Mouse (Mus musculus): ENCODE measurements at regions not wholly inside any gene's neighbourhood (a gene's known extent, or its start where the extent isn't known, plus 50 kb on each side); places are given as distances from the start of the nearest gene placed in this dataset.

GRCm38 (mm10) chr5:53381492-53382199 is 84.3 kb upstream of the Rbpj start:
- no peak for DNase-seq (ENCODE audit: low spot score)

DNA sequence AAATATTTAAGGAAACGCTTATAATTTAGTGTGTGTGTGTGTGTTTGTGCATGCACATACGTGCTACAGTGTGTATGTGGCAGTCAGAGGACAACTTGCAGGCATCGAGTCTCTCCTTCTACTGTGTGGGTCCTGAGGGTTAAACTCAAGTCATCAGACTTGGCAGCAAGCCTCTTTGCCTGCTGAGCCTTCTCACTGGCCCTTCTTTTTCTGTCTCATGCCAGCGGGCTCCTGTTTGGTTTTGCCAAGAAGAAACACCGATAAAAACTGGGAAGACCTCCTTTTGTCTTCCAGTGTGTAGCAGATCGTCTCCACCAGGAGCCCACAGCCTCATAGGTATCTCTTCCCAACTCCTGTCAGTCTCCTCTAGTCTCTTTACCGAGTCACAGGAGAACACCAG is 81.9 kb upstream of the Rbpj start:
- DNase-seq (ENCODE audit: low spot score), result no peak

DNA sequence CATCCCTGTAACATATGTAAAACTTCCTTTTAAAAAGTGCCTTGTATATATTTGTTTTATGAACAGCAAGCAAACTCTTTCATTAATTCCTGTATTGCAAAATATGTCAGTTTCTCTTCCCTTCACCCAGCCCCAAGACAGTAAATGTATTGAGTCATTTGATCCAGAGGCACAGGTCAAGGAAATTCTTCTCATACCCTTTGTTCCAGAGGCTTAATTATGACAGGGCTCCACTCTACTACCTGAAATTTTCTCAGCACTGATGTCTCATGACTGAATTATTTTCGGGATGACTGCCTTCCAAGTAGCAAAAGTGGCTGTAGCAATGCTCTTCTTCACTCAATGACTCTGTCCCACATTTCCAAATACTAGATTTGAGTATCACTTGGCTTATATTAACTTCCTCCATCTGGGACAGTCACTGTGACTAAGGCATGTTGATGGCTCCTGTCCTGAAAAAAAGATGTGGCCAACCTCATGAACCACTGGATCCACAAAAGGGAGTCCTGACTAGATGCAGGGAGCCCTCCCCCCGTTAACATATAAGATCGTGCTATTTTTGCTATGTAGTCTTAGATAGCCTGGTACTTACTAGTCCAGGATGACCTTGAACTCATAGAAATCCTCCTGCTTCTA is 80.3 kb upstream of the Rbpj start:
- no peak for DNase-seq (ENCODE audit: low spot score)

DNA sequence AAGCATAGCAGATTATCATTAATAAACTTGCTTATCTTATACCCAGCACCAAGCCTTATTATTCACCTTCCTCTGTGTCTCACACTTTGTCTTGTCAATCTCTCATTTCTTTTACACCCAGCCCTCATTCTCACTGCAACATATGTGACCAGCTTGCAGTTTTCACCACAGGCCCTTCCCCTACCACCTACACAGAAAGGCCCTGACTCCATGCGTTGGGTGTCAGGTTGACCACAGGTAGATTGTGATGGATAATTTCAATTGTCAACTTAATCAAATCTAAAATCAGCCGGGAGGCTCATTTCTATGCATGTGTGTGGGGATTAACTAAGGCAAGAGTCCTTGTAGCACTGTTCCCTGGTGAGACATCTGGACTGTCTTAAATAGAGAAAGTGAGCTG is 72.4 kb upstream of the Rbpj start:
- no peak for DNase-seq (ENCODE audit: low spot score)

GRCm38 (mm10) chr5:53394560-53394959 is 71.4 kb upstream of the Rbpj start:
- no peak for DNase-seq (ENCODE audit: low spot score)

- DNase-seq (ENCODE audit: low spot score), result no peak
Measured at GRCm38 (mm10) chr5:53398428-53399058, 67.4 kb upstream of the Rbpj start.

DNA sequence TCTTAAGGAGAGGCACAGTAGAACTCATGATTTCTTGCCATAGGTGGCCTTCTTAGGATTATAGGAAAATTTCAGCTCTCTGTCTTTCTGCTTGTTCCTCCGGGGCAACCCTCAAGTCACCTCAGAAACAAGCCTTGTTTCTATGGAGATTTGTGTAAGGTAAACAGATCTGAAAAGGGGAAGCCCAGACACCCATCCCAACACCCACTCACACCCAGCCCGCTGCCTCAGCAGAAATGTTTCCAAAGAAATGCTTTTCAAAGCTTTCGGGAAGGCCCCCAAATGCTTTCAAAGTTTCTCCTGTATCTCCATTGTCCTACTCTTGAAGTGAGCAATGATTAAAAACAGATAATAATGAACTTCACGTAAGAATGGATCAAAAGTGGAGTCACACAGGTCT is 64.9 kb upstream of the Rbpj start:
- no peak for DNase-seq (ENCODE audit: low spot score)

DNA sequence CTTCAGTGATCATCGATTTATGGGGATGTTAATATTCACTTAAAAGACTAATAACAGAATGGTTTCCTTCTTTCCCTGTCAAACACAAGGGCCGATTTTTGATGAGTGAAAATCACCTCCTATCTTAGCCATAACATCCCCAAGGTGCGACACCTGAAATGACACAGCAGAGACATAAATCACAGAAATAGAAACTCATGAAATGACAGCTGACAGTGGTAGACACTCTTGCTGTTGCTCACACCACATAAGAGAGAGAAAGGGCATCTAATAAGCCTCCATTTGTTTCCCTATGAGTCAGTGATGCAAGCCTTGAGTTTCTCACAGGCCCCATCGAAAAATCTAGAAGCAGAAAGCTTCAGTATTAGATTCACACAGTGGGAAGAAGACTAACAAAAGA is 63.9 kb upstream of the Rbpj start:
- DNase-seq (ENCODE audit: low spot score), result no peak

GRCm38 (mm10) chr5:53402619-53403151 is 63.3 kb upstream of the Rbpj start:
- no peak for DNase-seq (ENCODE audit: low spot score)

- no peak for DNase-seq (ENCODE audit: low spot score)
Measured at GRCm38 (mm10) chr5:53405929-53406328, 60.0 kb upstream of the Rbpj start.

DNA sequence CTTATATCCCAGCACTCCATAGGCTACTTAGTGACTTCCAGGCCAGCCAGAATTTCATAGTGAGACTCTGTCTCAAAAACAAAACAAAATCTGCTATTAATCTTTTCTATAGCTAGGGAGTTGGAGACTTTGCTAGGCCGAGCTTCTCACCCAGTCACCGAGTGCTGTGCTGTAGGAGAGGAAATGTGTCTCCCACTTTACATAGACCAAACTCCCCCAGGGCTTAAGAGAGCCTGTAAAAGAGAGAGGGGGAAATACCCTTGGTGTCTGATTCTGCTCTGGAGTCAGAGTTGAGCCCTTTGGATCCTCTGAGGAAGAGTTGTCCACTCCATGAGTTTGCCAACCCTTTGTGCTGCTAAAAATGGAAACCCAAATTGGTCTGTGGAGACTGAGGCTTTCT is 58.3 kb upstream of the Rbpj start:
- DNase-seq (ENCODE audit: low spot score), result no peak

- DNase-seq (ENCODE audit: low spot score), result no peak
Measured at GRCm38 (mm10) chr5:53408235-53408634, 57.7 kb upstream of the Rbpj start.

DNA sequence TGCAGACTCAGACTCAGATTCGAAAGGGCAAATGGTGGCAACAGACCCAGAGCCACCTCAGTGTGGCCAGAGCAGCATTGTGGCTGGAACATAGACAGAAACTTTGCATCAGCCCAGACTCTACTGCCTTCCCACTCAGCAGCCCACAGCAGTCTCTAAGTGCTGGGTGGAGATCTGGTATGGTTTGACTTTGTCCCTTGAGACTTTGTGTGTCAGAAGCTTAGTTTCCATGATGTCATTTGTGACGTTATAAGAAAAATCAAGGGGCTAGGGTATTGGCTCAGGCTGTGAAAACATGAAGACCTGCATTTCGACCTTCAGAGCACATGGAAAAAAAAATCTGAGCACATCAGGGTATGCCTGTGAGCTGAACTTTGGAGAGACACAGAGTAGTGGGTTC is 56.2 kb upstream of the Rbpj start:
- no peak for DNase-seq (ENCODE audit: low spot score)

- DNase-seq (ENCODE audit: low spot score), result no peak
Measured at GRCm38 (mm10) chr5:53412391-53413075, 53.4 kb upstream of the Rbpj start.

- no peak for DNase-seq (ENCODE audit: low spot score)
Measured at GRCm38 (mm10) chr5:53413677-53414076, 52.3 kb upstream of the Rbpj start.

GRCm38 (mm10) chr5:53415472-53415871 is 50.5 kb upstream of the Rbpj start:
- DNase-seq (ENCODE audit: low spot score), result no peak
